Mouse (Mus musculus): ENCODE measurements around the gene Suco.
A peak's percentile ranks its signal among the peaks of the same experiment; 100 is the strongest.

Suco gene

DNA sequence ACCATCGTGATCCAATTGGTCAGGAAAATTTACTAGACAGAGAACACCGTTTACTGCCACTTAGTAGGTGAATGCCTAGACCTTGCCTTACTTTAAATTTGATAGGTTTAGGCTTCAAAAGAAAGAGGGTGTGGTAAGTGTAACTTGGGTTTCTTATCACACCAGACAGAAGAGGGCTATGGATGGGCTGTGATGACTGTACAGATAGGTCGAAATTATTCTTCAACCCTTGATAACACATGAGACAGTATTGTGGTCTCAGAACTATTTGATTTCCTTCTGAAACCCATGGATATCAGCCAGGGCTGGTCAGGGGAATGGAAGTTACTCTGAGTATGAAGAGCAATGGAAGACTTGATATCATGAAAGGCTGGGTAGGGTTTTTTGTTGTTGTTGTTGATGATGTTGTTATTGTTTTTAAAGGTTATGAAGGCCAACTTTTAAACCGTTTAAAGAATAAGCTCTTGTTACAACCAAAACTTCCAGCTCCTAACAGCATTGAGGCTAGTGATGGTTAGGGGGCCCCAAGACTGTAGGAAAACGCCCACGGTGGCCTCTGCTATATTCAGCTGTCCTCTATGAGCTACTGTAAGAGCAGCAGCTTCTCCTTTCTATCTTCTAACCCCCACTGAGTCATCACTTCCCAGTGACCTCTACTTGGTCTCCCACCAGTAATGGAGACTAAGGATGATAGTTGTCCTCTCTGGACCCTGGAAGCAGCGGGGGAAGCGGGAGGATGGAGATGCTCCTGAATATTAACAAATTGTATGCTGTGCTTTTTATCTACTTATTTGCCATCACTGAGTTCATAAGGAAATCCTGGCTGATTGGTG lies 84.4 kb downstream of the Suco start:
- DNase-seq (ENCODE audit: low read depth in 2 of 2, low spot score in 2 of 2) = no peak

DNA sequence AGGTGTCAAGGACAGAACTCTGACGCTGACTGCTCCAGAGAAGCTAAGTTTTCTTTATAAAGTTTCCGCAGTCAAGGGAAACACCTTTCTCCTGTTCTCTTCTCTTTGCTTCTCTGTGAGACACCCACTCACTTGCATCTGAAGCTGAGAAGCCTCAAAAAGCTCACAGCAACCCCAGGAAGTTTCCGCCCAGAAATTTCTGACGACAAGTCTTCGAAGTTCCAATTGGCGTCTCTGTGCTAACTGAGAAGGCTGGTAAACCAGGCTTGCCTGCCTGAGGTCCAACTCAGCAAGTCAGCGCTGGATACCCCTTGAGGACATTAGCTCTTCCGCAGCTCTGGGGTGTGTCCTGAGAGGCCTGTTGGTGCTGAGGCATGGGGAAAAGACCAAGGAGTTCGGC lies 88.1 kb downstream of the Suco start, which contains the start of gene Fasl:
Gene Fasl, minus strand, starts transcription at position 157 of the 400 bp plus-strand sequence.
- peak; percentile 66 to 73 for DNase-seq (ENCODE audit: low read depth in 2 of 2, low spot score in 2 of 2)

- DNase-seq (ENCODE audit: low read depth in 2 of 2, low spot score in 2 of 2) = no peak
Observed at GRCm38 (mm10) chr1:161782725-161783124, 93.8 kb downstream of the Suco start.

DNA sequence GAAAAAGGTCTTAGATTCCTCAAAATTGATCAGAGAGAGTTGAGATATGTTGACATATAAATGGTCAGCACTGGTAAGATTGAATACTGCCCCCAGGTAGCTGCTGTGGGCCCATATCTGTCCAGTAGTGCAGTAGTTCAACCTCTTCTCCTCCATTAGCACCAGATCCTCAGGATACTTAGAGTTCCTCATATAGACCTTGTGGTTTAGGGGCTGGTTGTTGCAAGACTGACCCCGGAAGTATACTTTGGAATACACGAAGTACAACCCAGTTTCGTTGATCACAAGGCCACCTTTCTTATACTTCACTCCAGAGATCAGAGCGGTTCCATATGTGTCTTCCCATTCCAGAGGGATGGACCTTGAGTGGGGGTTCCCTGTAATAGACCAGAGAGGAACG lies 94.9 kb downstream of the Suco start:
- no peak for DNase-seq (ENCODE audit: low read depth in 2 of 2, low spot score in 2 of 2)

DNA sequence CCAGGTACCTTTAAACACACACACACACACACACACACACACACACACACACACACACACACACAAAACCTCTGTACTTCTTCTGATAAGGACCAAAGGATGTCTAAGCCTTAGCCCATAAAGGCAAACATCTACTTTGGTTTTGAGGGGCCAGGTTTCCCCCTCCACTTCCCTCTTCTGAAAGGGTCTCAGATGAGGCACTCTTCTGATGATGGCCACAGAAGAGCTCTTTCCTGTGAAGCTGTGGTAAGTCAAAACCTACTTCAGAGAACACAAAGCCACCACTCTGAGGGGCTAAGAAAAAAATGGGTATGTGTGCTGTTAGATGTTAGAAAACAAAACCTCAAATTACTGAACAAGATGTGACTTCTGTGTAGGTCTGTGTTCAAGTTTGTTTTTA lies 97.4 kb downstream of the Suco start:
- peak; percentile 78 to 83 for DNase-seq (ENCODE audit: low read depth in 2 of 2, low spot score in 2 of 2)

DNA sequence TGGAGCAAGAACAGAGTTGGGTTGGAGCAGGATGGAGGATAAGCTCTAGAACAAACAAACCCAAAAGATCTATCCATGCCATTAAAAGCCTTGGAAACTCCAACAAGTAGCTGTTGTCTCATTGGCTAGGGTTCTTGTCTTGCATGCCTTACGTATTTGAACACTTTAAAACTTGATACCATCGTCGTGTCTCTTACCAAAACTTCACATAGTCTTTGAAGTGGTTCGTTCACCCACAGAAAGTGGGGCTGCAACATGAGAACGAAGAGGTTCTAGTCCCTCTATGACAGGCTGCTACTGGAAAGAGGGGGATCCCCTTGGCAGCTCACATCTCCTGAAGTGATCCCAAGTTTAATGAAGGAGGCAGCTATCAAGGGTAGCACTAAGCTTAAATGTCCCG lies 101.3 kb downstream of the Suco start:
- peak; percentile 44 to 60 for DNase-seq (ENCODE audit: low read depth in 2 of 2, low spot score in 2 of 2)

- DNase-seq (ENCODE audit: low read depth in 2 of 2, low spot score in 2 of 2) = no peak
Observed at GRCm38 (mm10) chr1:161771293-161771692, 105.2 kb downstream of the Suco start.

DNA sequence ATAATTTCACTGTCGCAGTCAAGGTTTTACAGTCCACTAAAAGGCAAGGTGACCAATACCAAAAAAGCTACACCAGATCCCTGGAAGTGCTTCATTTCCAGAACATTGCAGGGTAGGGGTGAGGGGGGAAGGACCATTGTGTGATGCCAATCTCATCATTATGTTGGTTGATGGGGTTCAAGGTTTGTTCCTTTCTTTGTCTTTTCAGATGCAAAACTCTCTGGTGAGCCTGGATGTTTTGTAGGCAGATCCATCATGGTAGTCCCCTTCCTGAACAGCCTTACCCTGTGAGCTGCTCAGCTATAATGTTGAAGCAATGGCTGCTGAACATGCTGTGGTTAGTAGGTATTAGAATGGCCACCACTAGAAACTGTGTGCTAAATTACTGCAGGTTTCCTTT lies 107.2 kb downstream of the Suco start:
- DNase-seq (ENCODE audit: low read depth in 2 of 2, low spot score in 2 of 2) = no peak

GRCm38 (mm10) chr1:161767101-161767524 lies 109.4 kb downstream of the Suco start:
- peak; percentile 53 to 63 for DNase-seq (ENCODE audit: low read depth in 2 of 2, low spot score in 2 of 2)

- peak; percentile 84 to 90 for DNase-seq (ENCODE audit: low read depth in 2 of 2, low spot score in 2 of 2)
Observed at GRCm38 (mm10) chr1:161766656-161767055, 109.8 kb downstream of the Suco start.

All from CD8-positive naive resting alpha-beta T cell, adult 2 months (primary cell).